Mouse (Mus musculus): Measurements from ENCODE around the gene Gm17660. TPM values are rescaled to one million over a fixed set of nuclear protein-coding genes. Genes with fewer than 3 reads are reported as not detected.

Gene Gm17660
- polyA plus RNA-seq, 1 experiment from 2014 or later, result 0.44 TPM

GRCm38 (mm10) chr5:104068751-104069150 lies 8.7 kb downstream of the Gm17660 start:
- H3K36me3 ChIP-seq (ENCODE audit: control insufficient read depth, insufficient read depth, low read length), result 0 out of 2 replicates have a peak, but pooled peaks cover 4% of the 10 kb centered on the region
- H3K4me2 ChIP-seq (ENCODE audit: low read length), result no peak overlapping the region
- WGBS, result 83% methylated on average over 7 of the region's 7 CpGs
- H3K9me3 ChIP-seq (replicated peaks; ENCODE audit: control insufficient read depth, low read length), result no peaks in the 10 kb centered on the region
- no peaks in the 10 kb centered on the region for H3K4me1 ChIP-seq (ENCODE audit: control insufficient read depth, insufficient read depth, low read length)
- no peak overlapping the region for H3K27ac ChIP-seq (ENCODE audit: low read depth, low read length)
- H3K4me3 ChIP-seq (ENCODE audit: low read depth, low read length), result no peak overlapping the region
- DNase-seq (ENCODE audit: low spot score) (no peak), ATAC-seq (no peak)
- H3K27me3 ChIP-seq (replicated peaks; ENCODE audit: control insufficient read depth, insufficient read depth, low read length), result no peaks in the 10 kb centered on the region
- H3K9ac ChIP-seq (ENCODE audit: low read length), result no peak overlapping the region

GRCm38 (mm10) chr5:104062773-104063551 lies 14.4 kb downstream of the Gm17660 start:
- Histone ChIP-seq H3K27me3 (replicated peaks; ENCODE audit: control insufficient read depth, insufficient read depth, low read length) (no peaks in the 10 kb centered on the region), H3K4me3 (ENCODE audit: low read depth, low read length) (no peak overlapping the region), H3K9ac (ENCODE audit: low read length) (no peak overlapping the region), H3K4me2 (ENCODE audit: low read length) (no peak overlapping the region), H3K9me3 (replicated peaks; ENCODE audit: control insufficient read depth, low read length) (no peaks in the 10 kb centered on the region), H3K36me3 (ENCODE audit: control insufficient read depth, insufficient read depth, low read length) (peaks cover 33% of the 10 kb centered on the region), H3K4me1 (ENCODE audit: control insufficient read depth, insufficient read depth, low read length) (no peaks in the 10 kb centered on the region), H3K27ac (ENCODE audit: low read depth, low read length) (no peak overlapping the region)
- WGBS, result 84% methylated on average over 11 of the region's 11 CpGs
- DNase-seq (ENCODE audit: low spot score) (no peak), ATAC-seq (no peak)

- WGBS, result 75% methylated on average over 13 of the region's 13 CpGs
- no peak for DNase-seq (ENCODE audit: low spot score)
- ATAC-seq, result no peak
These were observed 15.3 kb downstream of the Gm17660 start for GRCm38 (mm10) chr5:104061936-104062772.

GRCm38 (mm10) chr5:104060429-104060828 lies 17.0 kb downstream of the Gm17660 start:
- H3K9ac ChIP-seq (ENCODE audit: low read length), result no peak overlapping the region
- no peak overlapping the region for H3K27ac ChIP-seq (ENCODE audit: low read depth, low read length)
- H3K9me3 ChIP-seq (replicated peaks; ENCODE audit: control insufficient read depth, low read length), result no peaks in the 10 kb centered on the region
- H3K4me2 ChIP-seq (ENCODE audit: low read length), result no peak overlapping the region
- no peak for DNase-seq (ENCODE audit: low spot score)
- peaks cover 35% of the 10 kb centered on the region for H3K36me3 ChIP-seq (ENCODE audit: control insufficient read depth, insufficient read depth, low read length)
- no peaks in the 10 kb centered on the region for H3K27me3 ChIP-seq (replicated peaks; ENCODE audit: control insufficient read depth, insufficient read depth, low read length)
- WGBS, result 89% methylated on average over 5 of the region's 5 CpGs
- no peaks in the 10 kb centered on the region for H3K4me1 ChIP-seq (ENCODE audit: control insufficient read depth, insufficient read depth, low read length)
- no peak for ATAC-seq
- H3K4me3 ChIP-seq (ENCODE audit: low read depth, low read length), result no peak overlapping the region

More at GRCm38 (mm10) chr5:104061936-104062772, 15.3 kb downstream of the Gm17660 start:
- Histone ChIP-seq H3K36me3 (ENCODE audit: control insufficient read depth, insufficient read depth, low read length) (peaks cover 35% of the 10 kb centered on the region), H3K27me3 (replicated peaks; ENCODE audit: control insufficient read depth, insufficient read depth, low read length) (no peaks in the 10 kb centered on the region), H3K27ac (ENCODE audit: low read depth, low read length) (no peak overlapping the region), H3K4me3 (ENCODE audit: low read depth, low read length) (no peak overlapping the region), H3K4me2 (ENCODE audit: low read length) (no peak overlapping the region), H3K4me1 (ENCODE audit: control insufficient read depth, insufficient read depth, low read length) (no peaks in the 10 kb centered on the region), H3K9ac (ENCODE audit: low read length) (no peak overlapping the region), H3K9me3 (replicated peaks; ENCODE audit: control insufficient read depth, low read length) (no peaks in the 10 kb centered on the region)

- Histone ChIP-seq H3K9me3 (replicated peaks; ENCODE audit: control insufficient read depth, low read length) (no peaks in the 10 kb centered on the region), H3K36me3 (ENCODE audit: control insufficient read depth, insufficient read depth, low read length) (peaks cover 35% of the 10 kb centered on the region), H3K27ac (ENCODE audit: low read depth, low read length) (no peak overlapping the region), H3K27me3 (replicated peaks; ENCODE audit: control insufficient read depth, insufficient read depth, low read length) (no peaks in the 10 kb centered on the region), H3K9ac (ENCODE audit: low read length) (no peak overlapping the region), H3K4me1 (ENCODE audit: control insufficient read depth, insufficient read depth, low read length) (no peaks in the 10 kb centered on the region), H3K4me2 (ENCODE audit: low read length) (no peak overlapping the region), H3K4me3 (ENCODE audit: low read depth, low read length) (no peak overlapping the region)
- no peak for ATAC-seq
- DNase-seq (ENCODE audit: low spot score), result no peak
- whole genome bisulfite sequencing, result 76% methylated on average over 9 of the region's 9 CpGs
These were observed 17.8 kb downstream of the Gm17660 start for GRCm38 (mm10) chr5:104059628-104060027.

GRCm38 (mm10) chr5:104058021-104058420 lies 19.4 kb downstream of the Gm17660 start:
- Histone ChIP-seq H3K36me3 (ENCODE audit: control insufficient read depth, insufficient read depth, low read length) (peaks cover 33% of the 10 kb centered on the region), H3K27me3 (replicated peaks; ENCODE audit: control insufficient read depth, insufficient read depth, low read length) (no peaks in the 10 kb centered on the region), H3K4me2 (ENCODE audit: low read length) (no peak overlapping the region), H3K4me1 (ENCODE audit: control insufficient read depth, insufficient read depth, low read length) (no peaks in the 10 kb centered on the region), H3K27ac (ENCODE audit: low read depth, low read length) (no peak overlapping the region), H3K4me3 (ENCODE audit: low read depth, low read length) (no peak overlapping the region), H3K9ac (ENCODE audit: low read length) (no peak overlapping the region), H3K9me3 (replicated peaks; ENCODE audit: control insufficient read depth, low read length) (no peaks in the 10 kb centered on the region)
- DNase-seq (ENCODE audit: low spot score), result peak; percentile 20
- ATAC-seq, result no peak
- WGBS, result 63% methylated on average over 15 of the region's 15 CpGs

- DNase-seq (ENCODE audit: low spot score) (no peak), ATAC-seq (no peak)
- Histone ChIP-seq H3K9ac (ENCODE audit: low read length) (no peak overlapping the region), H3K4me1 (ENCODE audit: control insufficient read depth, insufficient read depth, low read length) (no peaks in the 10 kb centered on the region), H3K4me3 (ENCODE audit: low read depth, low read length) (no peak overlapping the region), H3K36me3 (ENCODE audit: control insufficient read depth, insufficient read depth, low read length) (peaks cover 33% of the 10 kb centered on the region), H3K27me3 (replicated peaks; ENCODE audit: control insufficient read depth, insufficient read depth, low read length) (no peaks in the 10 kb centered on the region), H3K9me3 (replicated peaks; ENCODE audit: control insufficient read depth, low read length) (no peaks in the 10 kb centered on the region), H3K4me2 (ENCODE audit: low read length) (no peak overlapping the region), H3K27ac (ENCODE audit: low read depth, low read length) (no peak overlapping the region)
- 87% methylated on average over 7 of the region's 7 CpGs for WGBS
These were observed 21.1 kb downstream of the Gm17660 start for GRCm38 (mm10) chr5:104056295-104056694.

GRCm38 (mm10) chr5:104055816-104056215 lies 21.6 kb downstream of the Gm17660 start:
- WGBS, result 95% methylated on average over 4 of the region's 4 CpGs

GRCm38 (mm10) chr5:104054938-104055337 lies 22.5 kb downstream of the Gm17660 start:
- no peaks in the 10 kb centered on the region for H3K4me1 ChIP-seq (ENCODE audit: control insufficient read depth, insufficient read depth, low read length)
- no peak for ATAC-seq
- no peaks in the 10 kb centered on the region for H3K9me3 ChIP-seq (replicated peaks; ENCODE audit: control insufficient read depth, low read length)
- H3K27ac ChIP-seq (ENCODE audit: low read depth, low read length), result no peak overlapping the region
- H3K27me3 ChIP-seq (replicated peaks; ENCODE audit: control insufficient read depth, insufficient read depth, low read length), result no peaks in the 10 kb centered on the region
- peaks cover 33% of the 10 kb centered on the region for H3K36me3 ChIP-seq (ENCODE audit: control insufficient read depth, insufficient read depth, low read length)
- H3K4me2 ChIP-seq (ENCODE audit: low read length), result no peak overlapping the region
- 99% methylated on average over 4 of the region's 4 CpGs for WGBS
- no peak overlapping the region for H3K4me3 ChIP-seq (ENCODE audit: low read depth, low read length)
- DNase-seq (ENCODE audit: low spot score), result no peak
- H3K9ac ChIP-seq (ENCODE audit: low read length), result no peak overlapping the region

More at GRCm38 (mm10) chr5:104055816-104056215, 21.6 kb downstream of the Gm17660 start:
- Histone ChIP-seq H3K4me3 (ENCODE audit: low read depth, low read length) (no peak overlapping the region), H3K4me1 (ENCODE audit: control insufficient read depth, insufficient read depth, low read length) (no peaks in the 10 kb centered on the region), H3K36me3 (ENCODE audit: control insufficient read depth, insufficient read depth, low read length) (peaks cover 33% of the 10 kb centered on the region), H3K27ac (ENCODE audit: low read depth, low read length) (no peak overlapping the region), H3K9ac (ENCODE audit: low read length) (no peak overlapping the region), H3K27me3 (replicated peaks; ENCODE audit: control insufficient read depth, insufficient read depth, low read length) (no peaks in the 10 kb centered on the region), H3K9me3 (replicated peaks; ENCODE audit: control insufficient read depth, low read length) (no peaks in the 10 kb centered on the region), H3K4me2 (ENCODE audit: low read length) (no peak overlapping the region)
- DNase-seq (ENCODE audit: low spot score) (no peak), ATAC-seq (no peak)
